Mouse (Mus musculus) embryonic facial prominence, embryonic 11.5 days (tissue): ENCODE measurements at regions not wholly inside any gene's neighbourhood (a gene's known extent, or its start where the extent isn't known, plus 50 kb on each side); places are given as distances from the start of the nearest gene placed in this dataset.

Experiments used
- ATAC-seq: fragments of 200-750 bp; cut with Nextera tagmentation; replicated peaks from 2 replicates; pipeline ENCODE4 v1.8.0; 2017; ENCODE audit warnings: low read depth; ENCODE audit not compliant: insufficient number of reproducible peaks, low FRiP score, low TSS enrichment
- DNase-seq: peaks from one replicate; pipeline ENCODE4 v3.0.0-alpha.2; 2015; ENCODE audit warnings: low spot score
- H3K27ac ChIP-seq: fragments of 300-500 bp; sonication (generic); replicated peaks from 2 replicates; pipeline ENCODE4 v1.5.1; 2014; ENCODE audit warnings: mild to moderate bottlenecking, low read depth, low read length, control low read depth
- H3K27me3 ChIP-seq: fragments of 300-500 bp; sonication (generic); 2 replicates; pipeline ENCODE4 v1.6.1; 2014; ENCODE audit warnings: mild to moderate bottlenecking, low read length, moderate library complexity, mixed read lengths; ENCODE audit not compliant: control insufficient read depth, insufficient read depth
- H3K36me3 ChIP-seq: fragments of 300-500 bp; sonication (generic); replicated peaks from 2 replicates; pipeline ENCODE4 v1.6.1; 2014; ENCODE audit warnings: low read depth, mild to moderate bottlenecking, low read length, moderate library complexity, mixed read lengths; ENCODE audit not compliant: control insufficient read depth, insufficient read depth
- H3K4me1 ChIP-seq: fragments of 300-500 bp; sonication (generic); 2 replicates; pipeline ENCODE4 v1.6.1; 2014; ENCODE audit warnings: low read length, mixed read lengths; ENCODE audit not compliant: control insufficient read depth, insufficient read depth
- H3K4me2 ChIP-seq: fragments of 300-500 bp; sonication (generic); 2 replicates; pipeline ENCODE4 v1.6.1; 2014; ENCODE audit warnings: low read depth, mild to moderate bottlenecking, control low read depth, low read length, moderate library complexity
- H3K4me3 ChIP-seq: fragments of 300-500 bp; sonication (generic); 2 replicates; pipeline ENCODE4 v1.5.1; 2014; ENCODE audit warnings: low read depth, low read length, control low read depth
- H3K9ac ChIP-seq: fragments of 300-500 bp; sonication (generic); replicated peaks from 2 replicates; pipeline ENCODE4 v1.6.1; 2014; ENCODE audit warnings: mild to moderate bottlenecking, control low read depth, low read length
- H3K9me3 ChIP-seq: fragments of 300-500 bp; sonication (generic); replicated peaks from 2 replicates; pipeline ENCODE4 v1.6.1; 2016; ENCODE audit warnings: mild to moderate bottlenecking, low read length, inconsistent platforms, mixed read lengths; ENCODE audit not compliant: control insufficient read depth
- WGBS: fragments of 180-500 bp; shearing (Covaris S2); extraction: QIAGEN DNeasy Blood & Tissue Kit; methylation state at CpG from one replicate; pipeline ENCODE4 v1.1.7; 2014; 5-methylcytosine and 5-hydroxymethylcytosine counted together

DNA sequence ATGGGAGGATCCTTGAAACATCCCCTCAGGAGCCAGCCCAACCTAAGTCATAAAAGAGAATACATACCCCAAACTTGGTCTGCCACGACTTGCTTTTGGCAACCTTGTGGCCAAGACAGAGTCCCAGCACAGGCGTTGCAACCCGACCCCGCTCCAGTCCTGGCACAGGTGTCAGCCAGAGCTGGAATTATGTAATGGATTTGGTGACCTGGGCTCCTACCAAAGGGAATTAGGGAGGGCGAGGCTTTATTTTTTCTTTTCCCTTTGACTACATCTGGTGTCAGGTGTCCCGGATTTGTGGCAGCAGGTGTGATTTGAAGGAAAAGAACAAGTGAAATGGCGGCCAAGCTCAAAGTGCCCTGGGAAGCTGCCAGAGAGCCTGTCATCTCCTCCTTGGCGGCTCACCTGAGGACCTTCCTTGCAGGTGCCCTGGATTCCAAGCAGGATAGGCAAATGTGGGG, 212.9 kb downstream of the Mef2c start:
- 1% methylated on average over 8 of the region's 8 CpGs for WGBS
- no peaks in the 10 kb centered on the region for H3K4me1 ChIP-seq
- DNase-seq = peak; percentile 22
- no peaks in the 10 kb centered on the region for H3K9me3 ChIP-seq
- peaks cover 60% of the 10 kb centered on the region for H3K27me3 ChIP-seq
- no peak overlapping the region for H3K4me2 ChIP-seq
- H3K36me3 ChIP-seq = no peaks in the 10 kb centered on the region
- no peak overlapping the region for H3K9ac ChIP-seq
- H3K27ac ChIP-seq = no peak overlapping the region
- H3K4me3 ChIP-seq = no peak overlapping the region
- no peak for ATAC-seq

DNA sequence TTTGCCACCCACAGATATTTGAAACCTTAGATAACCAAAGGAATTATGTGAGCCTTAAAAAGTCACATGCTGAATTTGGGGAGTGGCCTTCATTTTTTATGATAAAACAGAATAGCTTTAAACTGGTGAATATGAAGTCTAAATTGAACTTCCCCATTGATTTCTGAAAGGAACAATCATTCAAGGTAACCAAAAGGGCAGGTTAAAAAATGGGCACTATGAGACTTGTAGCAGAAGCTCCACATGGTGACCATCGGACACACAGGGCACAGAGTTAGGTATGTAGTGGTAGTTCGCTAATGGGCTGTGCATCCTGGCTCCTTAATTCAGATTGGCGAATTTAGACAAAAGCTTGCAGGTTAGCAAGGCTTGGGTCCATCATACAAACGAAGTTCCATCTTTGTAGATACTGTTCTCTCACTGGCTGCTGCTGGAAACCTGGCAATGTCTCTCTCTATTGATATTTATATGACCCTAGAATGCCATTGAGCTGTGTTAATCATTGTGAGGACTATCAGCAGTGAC, 213.9 kb downstream of the Mef2c start:
- Histone ChIP-seq H3K4me2 (no peak overlapping the region), H3K27me3 (peaks cover 67% of the 10 kb centered on the region), H3K27ac (no peak overlapping the region), H3K9me3 (no peaks in the 10 kb centered on the region), H3K9ac (no peak overlapping the region), H3K4me1 (no peaks in the 10 kb centered on the region), H3K36me3 (no peaks in the 10 kb centered on the region), H3K4me3 (no peak overlapping the region)
- no peak for DNase-seq
- 3% methylated on average over 4 of the region's 4 CpGs for WGBS
- ATAC-seq = no peak

DNA sequence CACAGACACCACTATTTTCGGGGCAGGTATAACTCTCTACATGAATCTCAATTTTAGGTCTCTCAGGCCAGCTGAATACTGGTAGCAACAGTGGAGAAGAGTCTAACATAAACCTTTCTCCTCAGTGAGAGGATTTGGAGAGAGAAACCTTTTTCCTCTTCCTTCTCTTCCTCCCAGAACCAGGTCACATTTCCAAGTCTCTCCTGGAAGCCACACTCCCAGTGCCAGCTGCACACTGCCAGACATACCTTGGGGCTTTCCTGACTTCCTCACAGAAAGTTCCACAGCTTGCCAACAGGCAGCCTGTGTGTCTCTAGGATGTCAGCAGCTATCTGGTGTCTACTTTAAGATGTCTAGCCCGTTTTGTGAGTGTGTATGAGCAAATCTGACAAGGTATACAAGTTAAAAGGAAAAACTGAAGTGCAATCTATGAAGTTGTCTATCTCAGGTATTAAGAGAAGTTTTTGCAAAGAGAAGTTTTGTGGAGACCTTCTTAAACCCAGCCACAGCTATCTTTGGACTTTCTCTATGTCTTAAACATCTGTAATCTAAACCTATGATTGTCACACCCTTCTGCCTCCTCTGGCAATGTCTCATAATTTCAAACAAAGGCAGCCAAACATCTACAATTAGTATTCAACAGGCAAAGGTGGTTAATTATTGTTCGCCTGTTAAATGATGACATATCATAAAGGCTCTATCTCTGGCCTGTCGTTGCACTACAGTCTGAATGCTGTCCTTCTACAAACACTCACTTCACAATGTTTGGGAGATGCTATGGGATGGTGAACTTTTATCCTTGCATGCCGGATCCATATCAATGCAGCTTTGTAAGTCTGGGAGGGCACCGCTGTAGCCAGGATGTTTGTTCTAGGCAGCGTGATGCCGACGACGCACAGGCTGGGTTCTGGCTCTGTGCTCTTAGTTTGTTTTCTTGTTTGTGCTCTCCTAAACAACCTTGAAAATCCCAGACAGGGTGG, 214.9 kb downstream of the Mef2c start:
- Histone ChIP-seq H3K27ac (no peak overlapping the region), H3K4me1 (no peaks in the 10 kb centered on the region), H3K36me3 (no peaks in the 10 kb centered on the region), H3K4me3 (no peak overlapping the region), H3K9me3 (no peaks in the 10 kb centered on the region), H3K27me3 (peaks cover 72% of the 10 kb centered on the region), H3K4me2 (no peak overlapping the region), H3K9ac (no peak overlapping the region)
- WGBS = 3% methylated on average over 10 of the region's 10 CpGs
- ATAC-seq (no peak), DNase-seq (peak; percentile 24)

DNA sequence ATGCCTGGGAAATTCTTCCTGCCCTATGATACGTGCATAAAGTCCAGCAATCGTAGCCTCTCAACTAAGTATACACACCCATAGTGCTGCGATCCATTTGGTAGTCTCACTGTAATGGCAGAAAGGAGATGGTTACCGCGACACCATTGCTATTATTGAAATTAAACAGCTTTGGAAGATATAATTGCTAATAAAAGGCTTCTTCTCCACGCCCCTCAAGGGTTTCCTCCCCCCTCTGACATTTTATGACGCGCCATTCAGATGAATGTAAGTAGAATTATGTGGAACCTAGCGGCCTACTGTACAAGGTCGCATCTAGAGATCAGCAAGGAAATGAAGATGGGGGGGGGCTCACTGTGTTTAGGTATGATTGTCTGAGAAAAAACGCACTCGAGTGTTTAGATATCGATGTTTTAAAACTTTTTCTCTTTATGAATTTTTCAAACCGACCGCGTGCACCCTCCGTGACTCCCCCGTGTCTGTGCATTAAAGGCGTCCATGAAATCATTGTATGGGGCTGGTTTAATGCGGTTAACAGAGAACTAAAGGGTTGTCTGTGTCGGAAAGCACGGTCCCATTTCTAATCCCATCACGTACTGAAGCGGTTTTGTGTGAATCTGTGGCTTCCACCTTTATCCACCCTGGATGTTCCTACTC, 215.9 kb downstream of the Mef2c start:
- H3K27me3 ChIP-seq = peaks cover 74% of the 10 kb centered on the region
- H3K4me3 ChIP-seq = no peak overlapping the region
- ATAC-seq (no peak), DNase-seq (peak; percentile 26)
- no peaks in the 10 kb centered on the region for H3K36me3 ChIP-seq
- no peak overlapping the region for H3K27ac ChIP-seq
- no peaks in the 10 kb centered on the region for H3K9me3 ChIP-seq
- H3K4me1 ChIP-seq = no peaks in the 10 kb centered on the region
- no peak overlapping the region for H3K9ac ChIP-seq
- 4% methylated on average over 24 of the region's 24 CpGs for WGBS
- no peak overlapping the region for H3K4me2 ChIP-seq

DNA sequence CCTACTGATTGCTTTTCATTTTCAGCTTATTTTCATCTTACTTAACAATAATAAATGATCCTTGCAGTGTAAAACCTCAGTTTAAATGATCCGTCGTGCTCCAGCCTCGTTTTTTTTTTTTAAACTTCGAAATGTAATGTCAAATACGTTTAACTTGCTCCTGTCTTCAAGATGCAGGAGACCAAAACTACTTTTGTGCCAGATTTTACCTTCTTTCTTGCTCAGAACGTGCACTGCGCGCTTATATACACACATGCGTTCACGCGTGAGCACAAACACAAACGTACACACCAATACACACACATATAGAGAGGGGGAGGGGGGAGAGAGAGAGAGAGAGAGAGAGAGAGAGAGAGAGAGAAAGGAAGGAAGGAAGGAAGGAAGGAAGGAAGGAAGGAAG, 216.5 kb downstream of the Mef2c start:
- H3K36me3 ChIP-seq = no peaks in the 10 kb centered on the region
- H3K27ac ChIP-seq = no peak overlapping the region
- DNase-seq = peak; percentile 6
- under 1% methylated on average over 12 of the region's 12 CpGs for WGBS
- H3K4me3 ChIP-seq = no peak overlapping the region
- no peak overlapping the region for H3K9ac ChIP-seq
- H3K4me2 ChIP-seq = no peak overlapping the region
- ATAC-seq = no peak
- H3K9me3 ChIP-seq = no peaks in the 10 kb centered on the region
- H3K4me1 ChIP-seq = no peaks in the 10 kb centered on the region
- peaks cover 75% of the 10 kb centered on the region for H3K27me3 ChIP-seq

DNA sequence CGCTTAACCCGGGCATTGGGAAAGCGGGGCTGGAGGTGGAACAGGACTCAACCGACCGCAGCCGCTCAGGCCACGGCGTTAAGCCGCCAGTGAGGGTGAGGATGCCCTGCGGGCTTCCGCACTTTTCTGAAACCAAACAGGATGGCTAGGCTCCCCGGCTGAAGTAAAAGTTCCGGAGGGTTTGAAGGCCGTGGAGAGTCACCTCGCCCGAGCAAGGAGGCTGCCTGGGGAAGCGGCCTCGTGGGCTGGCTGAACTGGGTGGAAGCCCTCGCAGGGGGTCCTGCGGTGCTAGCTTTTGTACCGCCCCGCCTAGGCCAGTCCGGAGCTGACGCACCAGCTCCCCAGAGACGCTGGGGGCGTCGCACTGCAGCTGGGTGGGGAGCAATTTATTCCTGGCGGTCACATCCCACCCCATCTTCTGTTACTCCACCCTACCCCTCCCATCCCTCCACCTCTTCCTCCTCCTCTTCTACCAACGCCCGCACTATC, 217.1 kb downstream of the Mef2c start:
- Histone ChIP-seq H3K36me3 (no peaks in the 10 kb centered on the region), H3K4me3 (peak overlapping the region; percentile 27), H3K9me3 (no peaks in the 10 kb centered on the region), H3K27ac (no peak overlapping the region; the same call in 1 of the 2 replicates), H3K9ac (peak overlapping the region; percentile 32; the same call in 1 of the 2 replicates), H3K4me2 (peak overlapping the region; percentile 23), H3K4me1 (no peaks in the 10 kb centered on the region), H3K27me3 (peaks cover 73% of the 10 kb centered on the region)
- peak; percentile 50 for DNase-seq
- under 1% methylated on average over 28 of the region's 30 CpGs for WGBS
- ATAC-seq = peak; percentile 78

DNA sequence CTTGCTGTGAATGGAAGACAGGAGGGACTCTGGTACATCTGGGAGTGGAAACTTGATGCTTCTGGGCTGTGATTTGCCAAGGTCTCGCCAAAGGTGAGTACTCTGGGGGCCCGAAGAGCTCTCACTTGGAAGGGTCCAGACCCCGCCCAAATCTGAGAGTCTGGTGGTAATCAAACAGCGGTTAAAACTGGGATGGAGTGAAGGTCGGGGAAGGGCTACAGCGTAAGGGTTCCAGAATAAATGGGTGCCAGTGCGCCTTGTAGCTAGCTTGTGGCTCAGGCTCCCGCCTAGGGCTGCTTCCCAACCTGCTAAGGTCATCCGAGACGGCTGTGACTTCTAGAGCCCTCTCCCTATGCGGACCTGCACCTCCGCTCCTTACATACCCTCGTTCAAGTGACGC, 217.7 kb downstream of the Mef2c start:
- Histone ChIP-seq H3K36me3 (no peaks in the 10 kb centered on the region), H3K9ac (peak overlapping the region; percentile 43), H3K27me3 (peaks cover 71% of the 10 kb centered on the region), H3K4me2 (no peak overlapping the region), H3K9me3 (no peaks in the 10 kb centered on the region), H3K4me1 (no peaks in the 10 kb centered on the region), H3K4me3 (peak overlapping the region; percentile 27; the same call in 1 of the 2 replicates), H3K27ac (peak overlapping the region; percentile 28; the same call in 1 of the 2 replicates)
- WGBS = under 1% methylated on average over 14 of the region's 14 CpGs
- DNase-seq (peak; percentile 28), ATAC-seq (0 out of 2 replicates have a peak, but pooled peaks have one; percentile 29)
